Mouse (Mus musculus) WW6 (cell line): ENCODE results near the gene Wdtc1.
A peak's percentile ranks its signal among the peaks of the same experiment; 100 is the strongest.

Experiments used
- DNase-seq: peaks from one replicate; pipeline ENCODE4 v3.0.0-alpha.2; 2013; ENCODE audit warnings: low read depth, low spot score

Gene Wdtc1

GRCm38 (mm10) chr4:133375812-133376577 lies 22.7 kb upstream of the Wdtc1 start:
- DNase-seq = no peak

DNA sequence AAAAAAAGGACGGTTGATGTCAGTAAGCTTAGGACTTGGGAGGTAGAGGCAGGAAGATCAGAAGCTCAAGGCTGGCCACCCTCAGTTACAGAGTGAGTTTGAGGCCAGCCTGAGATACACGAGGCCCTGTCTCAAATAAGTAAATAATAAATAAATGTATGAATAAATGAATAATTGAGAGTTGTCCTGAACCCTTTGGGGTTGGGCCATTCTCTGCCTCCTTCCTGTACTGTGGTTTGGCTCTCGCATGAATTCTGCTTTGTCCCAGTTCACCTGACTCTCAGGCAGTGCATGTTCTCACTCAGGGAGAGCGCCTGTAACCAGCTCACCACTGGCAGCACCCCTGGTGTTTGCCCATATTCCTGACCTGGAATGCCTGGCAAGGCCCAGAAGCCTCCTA lies 20.7 kb upstream of the Wdtc1 start:
- DNase-seq = no peak

- no peak for DNase-seq
Observed at GRCm38 (mm10) chr4:133372278-133372665, 19.0 kb upstream of the Wdtc1 start.

DNA sequence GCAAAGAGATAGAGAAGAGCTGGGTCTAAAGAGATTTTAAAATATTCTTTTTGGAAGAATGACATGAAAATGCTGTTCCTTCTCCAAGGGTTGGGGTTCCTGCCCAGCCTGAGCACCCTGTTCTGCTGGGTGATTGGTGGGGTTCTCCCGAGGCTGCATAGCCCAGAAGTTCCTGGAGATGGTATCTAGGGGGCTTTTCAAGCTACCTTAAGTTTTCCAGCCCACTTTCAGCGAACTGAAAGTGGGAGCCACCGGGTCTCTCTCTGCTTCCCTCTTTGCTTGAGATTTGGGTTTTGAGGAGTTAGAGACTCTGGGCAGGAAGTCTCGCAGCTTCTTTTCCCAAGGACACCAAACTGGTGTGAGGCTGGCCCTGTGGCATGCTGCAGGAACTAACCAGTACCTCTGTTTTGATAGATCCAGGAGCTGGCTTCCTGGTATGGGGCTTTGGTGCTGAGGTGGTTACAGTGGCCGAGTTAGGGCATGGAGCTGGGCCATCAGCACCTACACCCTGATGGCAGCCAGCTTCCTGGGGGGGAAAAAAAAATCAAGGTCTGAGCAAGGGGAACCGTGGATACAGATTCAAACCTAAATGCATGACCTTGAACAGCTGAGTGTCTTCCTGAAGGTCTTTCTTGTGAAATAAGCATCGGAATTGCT lies 18.5 kb upstream of the Wdtc1 start:
- DNase-seq = no peak

DNA sequence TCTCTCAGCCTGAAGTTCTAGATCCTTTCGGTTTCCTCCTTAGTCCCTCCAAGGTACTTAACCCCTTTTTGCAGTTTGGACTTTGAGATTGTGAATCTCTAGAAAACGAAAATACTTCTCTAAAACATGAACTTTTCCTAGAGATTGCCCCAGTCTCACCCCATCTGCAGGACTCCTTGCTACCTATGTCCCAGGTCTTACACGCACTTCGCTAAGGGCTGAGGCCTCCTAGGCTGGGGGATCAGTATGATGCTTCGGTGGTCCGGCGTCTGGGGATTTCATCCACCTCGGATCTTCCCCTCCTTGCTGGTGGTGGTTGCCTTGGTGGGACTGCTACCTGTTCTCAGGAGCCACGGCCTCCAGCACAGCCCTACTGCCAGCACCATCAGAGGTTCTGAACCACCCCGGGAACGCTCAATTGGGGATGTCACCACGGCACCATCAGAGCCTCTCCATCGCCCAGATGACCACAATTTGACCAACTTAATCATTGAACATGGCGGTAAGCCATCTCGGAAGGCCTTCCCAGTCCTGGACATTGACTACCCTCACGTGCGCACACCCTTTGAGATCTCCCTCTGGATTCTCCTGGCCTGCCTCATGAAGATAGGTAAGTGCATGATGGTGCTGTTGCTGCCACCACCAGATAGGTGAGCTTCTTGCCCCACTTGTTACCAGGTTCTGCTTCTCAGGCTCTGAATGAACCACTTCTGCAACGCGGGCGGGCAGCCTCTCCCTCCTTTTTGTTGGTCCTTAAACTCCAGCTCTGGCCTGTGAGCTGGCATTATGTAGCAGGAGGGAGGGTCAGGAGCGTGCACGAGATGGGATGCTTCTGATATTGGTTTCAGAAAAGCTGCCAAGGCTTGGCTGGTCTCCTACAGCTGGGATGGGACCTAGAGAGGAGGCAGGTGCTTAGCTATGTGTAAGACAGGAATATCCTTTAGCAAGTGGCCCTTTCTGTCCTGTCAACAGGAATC lies 17.3 kb upstream of the Wdtc1 start:
- no peak for DNase-seq

GRCm38 (mm10) chr4:133369553-133370297 lies 16.4 kb upstream of the Wdtc1 start, which contains the start of gene Slc9a1:
TSS of gene Slc9a1 (plus strand) at chr4:133369706.
- peak; percentile 78 for DNase-seq

- DNase-seq = no peak
Observed at GRCm38 (mm10) chr4:133354641-133355040, 1.4 kb upstream of the Wdtc1 start.

DNA sequence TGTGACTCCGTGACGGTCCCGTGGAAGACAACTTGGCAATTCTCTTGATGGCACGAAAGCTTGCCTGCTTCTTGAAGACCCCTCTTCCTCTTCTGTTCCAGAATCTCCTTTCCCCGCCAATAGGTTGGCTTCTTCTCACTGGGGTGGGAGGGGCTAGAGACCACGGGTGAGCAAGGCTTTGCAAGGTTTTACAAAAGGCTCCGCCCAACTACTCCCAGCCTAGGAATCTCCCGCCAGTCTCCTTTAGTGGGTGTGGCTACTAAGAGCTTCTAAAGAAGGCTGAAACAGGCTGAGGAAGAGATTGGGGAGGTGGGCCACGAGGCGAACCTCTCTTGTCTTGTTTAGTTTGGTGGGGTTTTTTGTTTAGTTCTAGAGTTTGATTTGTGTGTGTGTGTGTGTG lies 484 bp downstream of the Wdtc1 start:
- peak; percentile 89 for DNase-seq

- DNase-seq = no peak
Observed at GRCm38 (mm10) chr4:133348051-133348775, 5.1 kb downstream of the Wdtc1 start.

DNA sequence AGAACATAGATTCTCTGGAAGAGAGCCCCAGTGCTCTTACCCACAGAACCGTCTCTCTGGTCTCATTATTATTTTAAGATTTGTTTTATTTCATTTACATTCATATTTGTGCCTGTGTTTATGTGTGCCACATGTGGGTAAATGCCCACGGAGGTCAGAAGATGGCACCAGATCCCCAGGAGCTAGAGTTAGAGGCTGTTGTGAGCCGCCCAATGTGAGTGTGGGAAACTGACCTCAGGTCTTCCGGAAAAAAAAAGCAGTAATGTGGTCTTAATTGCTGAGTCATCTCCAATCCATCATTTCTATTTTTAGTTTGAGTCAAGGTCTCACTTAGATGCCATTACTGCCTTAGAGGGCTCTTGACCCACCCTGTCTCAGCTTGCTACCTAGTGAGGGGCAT lies 5.7 kb downstream of the Wdtc1 start:
- no peak for DNase-seq

- DNase-seq = no peak
Observed at GRCm38 (mm10) chr4:133346577-133346976, 6.7 kb downstream of the Wdtc1 start.

DNA sequence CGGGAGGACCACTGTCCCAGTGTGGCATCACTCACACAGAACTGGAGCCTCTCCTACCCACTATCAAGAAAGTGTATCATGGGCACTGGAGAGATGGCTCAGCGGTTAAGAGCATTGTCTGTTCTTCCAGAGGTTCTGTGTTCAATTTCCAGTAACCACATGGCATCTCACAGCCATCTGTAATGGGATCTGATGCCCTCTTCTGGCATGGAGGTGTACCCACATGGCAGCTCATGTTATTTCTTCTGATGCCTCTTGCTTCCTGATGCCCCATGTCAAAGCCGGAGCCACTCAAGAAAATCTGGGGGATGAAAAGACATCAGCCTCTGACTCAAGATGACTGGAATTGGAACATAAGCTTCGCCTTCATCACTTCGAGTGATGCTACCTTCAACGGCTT lies 7.6 kb downstream of the Wdtc1 start:
- DNase-seq = no peak

DNA sequence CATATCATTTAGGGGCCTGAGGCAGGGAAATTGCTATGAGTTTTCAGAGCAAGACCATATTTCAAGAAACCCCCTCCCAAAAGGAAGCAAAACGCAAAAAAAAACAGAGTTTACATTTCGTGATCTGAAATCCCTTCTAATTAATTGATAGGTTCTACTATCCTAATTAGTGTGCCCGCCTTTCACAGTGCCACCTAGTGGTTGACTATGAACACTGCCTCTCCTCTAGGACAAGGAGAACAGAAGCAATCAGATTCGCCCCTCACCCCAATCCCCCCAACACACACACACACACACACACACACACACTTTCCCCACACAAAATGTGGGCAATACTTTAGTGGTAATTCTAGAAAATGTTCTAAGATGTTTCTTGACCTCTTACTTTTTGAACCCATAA lies 9.2 kb downstream of the Wdtc1 start:
- no peak for DNase-seq

- DNase-seq = no peak
Observed at GRCm38 (mm10) chr4:133340217-133340616, 13.1 kb downstream of the Wdtc1 start.

DNA sequence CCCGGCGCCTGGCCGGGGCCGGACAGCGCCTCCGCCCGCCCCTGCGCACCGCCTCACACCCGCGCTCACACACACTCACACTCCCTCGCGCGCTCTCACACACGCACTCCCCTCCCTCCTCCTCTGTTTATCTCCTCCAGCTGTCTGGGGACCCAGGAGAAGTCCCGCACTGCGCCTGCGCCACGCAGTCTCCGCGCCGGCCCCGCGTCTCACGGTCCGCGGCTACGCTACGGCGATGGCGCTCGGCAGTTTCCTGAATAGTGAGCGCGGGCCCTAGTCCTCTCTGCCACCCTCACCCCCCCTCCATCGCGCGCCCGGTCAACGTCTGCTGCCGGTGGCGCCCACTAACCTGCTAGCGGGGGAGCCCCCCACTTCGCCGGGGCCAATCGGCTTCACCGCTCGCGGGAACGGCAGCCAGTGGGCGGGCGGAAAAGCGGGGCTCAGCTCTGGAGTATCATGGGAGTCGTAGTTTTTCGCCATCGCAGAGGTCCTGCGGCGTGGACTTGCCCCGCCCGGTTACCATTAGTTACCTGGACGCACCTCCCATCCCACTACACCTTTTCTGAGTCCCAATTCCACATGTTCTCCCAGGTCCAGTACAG lies 14.0 kb downstream of the Wdtc1 start:
- peak; percentile 65 for DNase-seq

DNA sequence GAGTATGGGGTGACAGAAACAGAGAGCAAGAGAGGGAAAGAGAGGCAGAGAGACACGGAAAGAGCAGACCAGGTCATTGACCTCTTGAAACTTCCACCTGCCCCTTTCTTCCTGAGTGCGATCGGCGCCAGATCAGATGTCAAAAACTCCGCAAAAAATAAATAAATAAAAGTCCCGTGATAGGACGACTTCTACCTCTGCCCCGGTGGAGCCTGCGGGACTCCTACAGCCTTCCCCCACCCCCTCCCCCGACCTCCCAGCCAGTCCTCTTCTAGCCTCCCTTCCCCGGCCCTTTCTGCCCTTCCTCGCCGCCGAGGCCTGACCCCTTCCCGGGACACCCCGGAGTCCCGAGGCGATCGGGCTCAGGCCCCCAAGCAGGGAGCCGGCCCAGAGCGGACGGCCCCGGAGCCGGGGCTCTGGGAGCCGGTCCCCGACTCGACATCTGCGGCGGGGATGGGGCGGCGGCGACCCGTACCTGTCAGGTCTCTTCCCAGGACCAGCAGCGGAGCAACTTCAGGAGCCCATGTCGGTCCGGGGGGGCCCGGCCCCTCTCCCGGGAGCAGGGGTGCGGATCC lies 14.7 kb downstream of the Wdtc1 start:
- no peak for DNase-seq

- no peak for DNase-seq
Observed at GRCm38 (mm10) chr4:133337833-133338520, 15.3 kb downstream of the Wdtc1 start.

- DNase-seq = no peak
Observed at GRCm38 (mm10) chr4:133333306-133333705, 20.0 kb downstream of the Wdtc1 start.

DNA sequence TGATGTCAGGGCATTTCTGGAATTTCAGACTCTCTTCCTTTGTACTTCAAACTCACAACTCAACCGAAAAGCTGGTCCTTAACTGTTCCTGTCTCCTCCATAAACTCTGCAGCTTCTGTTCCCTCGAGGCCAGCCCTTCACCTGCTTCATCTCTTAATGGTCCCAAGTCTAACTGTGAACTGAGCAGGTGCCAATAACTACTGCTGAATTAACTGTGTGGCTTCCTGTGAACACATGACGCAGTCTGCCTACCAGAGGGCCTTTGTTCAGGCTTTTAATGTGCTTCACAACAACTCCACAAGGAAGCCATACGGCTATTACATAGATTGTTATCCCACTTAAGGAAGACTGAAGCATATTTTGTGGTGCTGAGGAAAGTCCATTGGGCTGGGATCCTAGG lies 23.0 kb downstream of the Wdtc1 start:
- no peak for DNase-seq
